Mouse (Mus musculus) testis, adult 2 months (tissue): ENCODE data around the gene Csf3.
"Not testable (repeated sequence)": the region's sequence is repeated elsewhere in the genome, so short reads cannot be mapped to it uniquely, and the experiment has no call there.

Experiments
- CTCF ChIP-seq: fragments of 200-500 bp; IDR thresholded peaks from 2 replicates; pipeline ENCODE4 v1.5.1; 2012; ENCODE audit warnings: low read depth, mild to moderate bottlenecking, inconsistent platforms, low read length, moderate library complexity; ENCODE audit not compliant: control insufficient read depth, insufficient read depth, insufficient replicate concordance
- POLR2A ChIP-seq: fragments of 200-500 bp; IDR thresholded peaks from 2 replicates; pipeline ENCODE4 v1.6.1; 2012; ENCODE audit warnings: low read depth, mild to moderate bottlenecking, inconsistent platforms, low read length, moderate library complexity; ENCODE audit not compliant: control insufficient read depth

GRCm38 (mm10) chr11:98680595-98680994 is 20.5 kb upstream of the Csf3 start:
- not testable (repeated sequence) for TF ChIP-seq CTCF, POLR2A
